Mouse (Mus musculus) T-helper 17 cell (primary cell): ENCODE measurements around the gene Adamts13.

Source experiments
- in situ Hi-C, 2 experiments: fragments of 300-600 bp; cut with MboI, MseI; formaldehyde crosslinking; loops; 1 replicate in 1 of 2; 2 replicates in 1 of 2; pipeline ENCODE4 v1.15.1; 2025; ENCODE audit warnings: high pct_unique_total_duplicates in 2 of 2

The Adamts13 gene

DNA sequence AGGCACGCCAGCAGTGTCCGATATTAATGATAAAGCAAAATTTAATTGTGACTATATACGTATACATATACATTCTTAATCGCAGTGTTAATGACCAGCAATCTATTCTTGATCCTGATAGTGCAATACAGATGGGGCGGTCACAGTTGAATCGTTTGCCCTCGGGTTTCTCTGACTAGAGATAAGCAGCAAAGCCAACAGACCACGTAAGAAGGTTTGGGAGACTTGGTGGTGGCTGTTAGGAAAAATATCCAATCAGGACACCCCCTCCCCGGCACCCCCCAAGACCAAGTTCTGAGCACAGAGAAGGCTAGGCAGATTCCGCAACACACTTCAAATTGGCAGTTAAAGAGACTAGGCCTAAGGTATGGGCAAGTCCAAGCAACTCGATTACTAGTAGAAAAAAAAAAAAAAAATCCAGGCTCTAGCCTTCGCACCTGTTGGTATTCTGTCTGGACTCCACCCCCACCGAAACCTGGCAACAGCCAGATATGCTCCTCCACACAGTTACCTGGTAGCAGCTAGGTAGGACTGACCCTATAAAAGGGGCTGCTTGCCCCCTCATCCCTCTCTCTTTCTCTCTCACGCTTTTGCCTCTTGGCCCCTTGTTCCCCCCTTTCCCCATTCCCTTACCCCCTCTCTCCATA, 8.4 kb upstream of the Adamts13 start:
- in situ Hi-C loops: loop anchor here in 1 of 2 experiments (5.0 kb wide), 1 partner anchor 63 kb away; the partner anchor contains the start of gene Surf6

DNA sequence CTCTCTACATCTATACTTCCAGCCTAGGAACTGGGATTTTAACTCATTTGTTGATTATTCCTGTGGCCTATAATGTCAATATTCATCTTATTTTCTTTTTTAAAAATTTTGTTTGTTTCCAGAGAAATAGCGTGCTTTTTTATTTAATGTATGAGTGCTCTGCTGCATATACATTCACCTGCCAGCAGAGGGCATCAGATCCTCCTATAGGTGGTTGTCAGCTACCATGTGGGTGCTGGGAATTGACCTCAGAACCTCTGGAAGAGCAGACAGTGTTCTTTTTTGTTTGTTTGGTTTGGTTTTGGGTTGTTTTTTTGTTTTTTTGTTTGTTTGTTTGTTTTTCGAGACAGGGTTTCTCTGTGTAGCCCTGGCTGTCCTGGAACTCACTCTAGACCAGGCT, 6.0 kb upstream of the Adamts13 start:
- in situ Hi-C loops: no loop called here

DNA sequence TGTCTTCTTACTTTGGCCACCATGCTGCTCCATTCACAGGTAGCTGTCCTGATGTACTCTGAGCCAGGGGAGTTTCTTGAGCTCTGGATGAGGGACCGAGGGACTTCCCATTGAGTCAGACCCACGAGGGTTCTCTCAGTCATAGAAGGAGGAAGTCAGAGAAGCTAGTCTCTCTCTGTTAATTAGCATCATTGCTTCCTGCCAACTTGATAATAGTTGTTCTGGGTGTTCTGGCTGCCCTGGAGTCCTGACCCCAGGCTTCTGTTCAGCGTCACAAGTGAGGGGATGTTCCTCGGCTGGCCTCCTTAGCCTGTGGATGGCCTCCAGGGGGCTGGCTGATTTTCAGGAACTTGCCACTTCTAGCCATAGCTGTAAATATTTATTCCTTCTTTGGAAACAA, 744 bp downstream of the Adamts13 start:
- in situ Hi-C loops: no loop called here

DNA sequence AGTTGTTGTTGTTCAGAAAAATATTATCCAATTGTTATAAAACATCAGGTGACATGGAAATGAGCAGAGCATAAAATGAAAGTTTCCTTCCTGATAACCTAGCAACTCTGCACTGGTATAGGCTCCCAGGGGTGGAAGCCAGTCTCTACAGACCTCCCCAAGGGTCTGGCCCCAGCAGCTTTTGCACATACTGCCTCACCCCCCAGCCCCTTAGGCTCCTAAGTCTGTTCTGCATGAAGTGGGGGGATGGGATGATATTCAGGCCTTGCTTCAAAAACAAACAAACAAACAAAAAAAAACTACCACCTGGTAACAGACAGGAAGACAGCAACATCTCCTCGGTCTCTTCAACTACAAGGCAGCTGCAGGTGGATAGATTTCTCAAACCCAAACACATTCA, 7.1 kb downstream of the Adamts13 start:
- in situ Hi-C loops: no loop called here

DNA sequence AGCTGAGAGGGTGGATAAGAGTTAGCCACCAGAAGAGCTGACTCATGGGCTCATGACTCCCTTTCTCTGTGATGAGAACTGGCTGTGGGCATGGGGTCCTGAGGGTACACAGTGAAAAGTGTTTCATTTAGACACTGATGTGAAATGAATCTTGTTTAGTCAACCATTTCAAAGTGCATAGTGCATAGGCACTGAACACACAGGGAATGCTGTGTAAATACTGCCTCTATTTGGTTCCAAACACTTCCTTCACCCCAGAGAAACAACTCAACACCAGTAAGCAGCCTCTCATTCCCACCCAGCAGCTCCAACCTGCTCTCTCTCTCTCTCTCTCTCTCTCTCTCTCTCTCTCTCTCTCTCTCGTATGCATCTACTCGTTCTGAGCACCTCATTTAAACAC, 11.0 kb downstream of the Adamts13 start:
- in situ Hi-C loops: no loop called here

DNA sequence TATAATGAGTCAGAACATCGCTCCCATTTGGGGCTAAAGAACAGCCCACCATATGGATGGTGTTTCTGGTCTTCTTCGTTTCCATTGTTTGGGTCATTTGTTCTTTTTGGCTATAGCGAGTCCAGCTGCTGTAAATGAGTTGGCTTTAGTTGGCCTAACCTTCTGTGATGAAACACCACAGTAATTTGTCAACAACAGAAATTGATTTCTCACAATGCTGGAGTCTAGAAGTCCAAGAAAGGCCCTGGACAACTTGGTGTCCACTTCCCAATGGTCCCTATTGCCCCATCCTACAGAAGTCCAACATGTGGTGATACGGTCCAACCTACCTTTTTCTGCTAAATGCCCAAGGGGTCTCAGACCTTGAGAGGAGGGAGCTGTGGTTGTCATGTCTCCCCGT, 11.4 kb downstream of the Adamts13 start:
- in situ Hi-C loops: no loop called here

DNA sequence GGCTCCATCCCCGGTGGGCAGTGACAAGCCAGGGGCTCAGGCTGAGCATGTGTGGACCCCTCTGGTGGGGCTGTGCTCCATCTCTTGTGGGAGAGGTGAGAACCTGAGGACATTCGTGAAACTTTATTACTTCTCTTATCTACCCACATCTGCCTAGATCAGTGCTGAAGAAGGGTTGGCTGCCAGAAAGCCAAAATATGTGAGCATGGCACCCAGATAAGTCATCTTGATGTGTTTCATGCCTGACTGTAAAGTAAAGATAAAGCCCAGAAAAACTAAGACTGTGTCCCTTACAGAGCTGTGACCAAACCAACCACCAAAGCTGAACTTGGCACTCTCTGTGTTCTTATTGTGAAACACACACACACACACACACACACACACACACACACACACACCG, 20.7 kb downstream of the Adamts13 start:
- in situ Hi-C loops: no loop called here

DNA sequence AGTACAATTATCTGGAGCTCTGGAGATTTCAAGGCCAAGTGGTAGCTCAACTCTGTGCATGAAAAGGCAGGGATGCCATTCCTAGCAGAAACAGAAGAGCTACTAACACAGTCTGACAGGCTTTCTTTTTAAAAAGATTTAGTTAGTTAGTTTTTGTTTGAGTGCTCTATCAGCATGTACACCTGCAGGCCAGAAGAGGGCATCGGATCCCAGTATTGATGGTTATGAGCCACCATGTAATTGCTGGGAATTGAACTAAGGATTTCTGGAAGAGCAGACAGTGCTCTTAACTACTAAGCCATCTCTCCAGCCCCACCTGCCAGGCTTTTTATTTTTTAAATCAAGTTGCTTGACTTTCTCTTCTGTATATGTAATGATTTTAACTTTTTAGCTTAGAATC, 24.3 kb downstream of the Adamts13 start:
- in situ Hi-C loops: no loop called here

DNA sequence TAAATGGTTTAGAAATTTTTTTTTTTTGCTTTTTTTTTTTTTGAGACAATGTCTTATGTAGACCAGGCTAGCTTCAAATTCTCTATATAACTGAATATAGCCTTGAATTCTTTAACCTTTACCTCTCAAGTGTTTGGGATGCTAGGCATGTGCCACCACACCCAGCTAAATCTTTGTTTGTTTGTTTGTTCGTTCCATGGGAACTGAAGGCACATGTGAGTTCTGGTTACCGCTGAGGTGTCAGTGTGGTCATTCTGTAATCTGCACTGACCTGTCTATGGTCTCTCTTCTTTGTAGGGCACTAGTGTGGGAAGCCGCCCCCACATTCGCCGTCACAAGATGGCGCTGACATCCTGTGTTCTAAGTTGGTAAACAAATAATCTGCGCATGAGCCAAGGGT, 24.8 kb downstream of the Adamts13 start:
- in situ Hi-C loops: no loop called here

DNA sequence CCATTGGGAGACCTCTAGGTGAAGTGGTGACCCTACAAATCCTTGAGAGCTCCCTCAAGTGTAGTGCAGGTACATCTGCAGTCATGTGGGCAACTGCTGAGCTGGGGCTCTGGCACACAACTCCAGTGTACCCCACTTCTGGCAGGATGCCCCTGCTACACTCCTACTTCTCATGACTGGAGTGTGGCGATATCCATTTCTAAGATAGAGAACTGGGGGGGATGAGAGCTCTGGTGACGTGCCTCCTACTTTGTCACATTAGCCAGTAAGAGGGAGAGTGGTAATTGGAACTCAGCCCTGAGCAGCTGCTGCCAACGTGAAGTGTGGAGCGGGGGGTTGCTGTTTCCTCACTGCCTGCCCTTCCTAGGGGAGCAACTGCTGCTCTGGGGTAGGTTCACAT, 33.0 kb downstream of the Adamts13 start:
- in situ Hi-C loops: loop anchor here in 1 of 2 experiments (5.0 kb wide), 1 partner anchor 49 kb away; no protein-coding TSS in a partner anchor

DNA sequence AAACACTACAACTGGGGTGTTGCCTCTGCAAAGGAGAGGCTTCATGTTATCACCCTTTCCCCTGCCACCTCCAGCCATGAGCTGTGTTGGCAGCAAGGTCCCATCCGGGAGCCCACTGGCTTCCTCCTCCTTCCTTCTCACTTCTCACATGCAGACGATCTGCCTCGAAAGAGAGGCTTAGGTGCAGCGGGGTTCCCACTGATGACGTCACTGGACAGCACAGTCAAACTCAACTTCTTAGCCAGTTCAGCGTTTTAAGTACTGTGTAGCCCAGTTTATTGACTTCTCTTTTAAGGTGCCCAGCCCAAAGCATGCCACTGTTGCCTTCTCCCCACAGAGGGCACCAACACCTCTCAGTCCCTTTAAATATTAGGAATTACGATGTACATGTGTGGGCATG, 34.5 kb downstream of the Adamts13 start:
- in situ Hi-C loops: loop anchor here in 1 of 2 experiments (5.0 kb wide), 1 partner anchor 50 kb away; no protein-coding TSS in a partner anchor

DNA sequence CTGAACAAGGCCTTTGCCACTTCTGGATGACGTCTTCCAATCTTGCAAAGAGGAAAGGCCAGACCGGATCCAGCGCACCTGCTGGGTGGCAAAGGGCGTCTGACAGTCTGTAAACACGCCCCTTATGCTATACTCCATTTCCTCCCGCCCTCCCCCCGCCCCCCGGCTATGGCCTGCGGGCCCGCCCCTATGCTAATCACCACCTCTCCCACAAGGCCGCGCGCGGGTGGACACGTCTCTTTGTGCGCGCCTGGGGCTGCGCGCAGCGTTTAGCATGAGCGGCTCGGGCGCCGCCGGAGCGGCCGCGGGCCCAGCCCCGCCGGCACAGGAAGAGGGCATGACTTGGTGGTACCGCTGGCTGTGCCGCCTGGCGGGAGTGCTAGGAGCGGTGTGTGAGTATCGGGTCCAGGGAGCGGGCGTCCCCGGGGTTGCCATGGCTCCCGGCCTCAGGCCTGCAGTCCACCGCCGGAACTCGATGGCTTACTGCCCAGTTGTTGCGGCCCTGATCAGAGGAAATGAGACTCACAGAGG, 36.6 kb downstream of the Adamts13 start, which contains the start of gene Cacfd1:
Gene Cacfd1, plus strand, starts transcription at position 213 of the 531 bp plus-strand sequence.
- in situ Hi-C loops: loop anchor here (5.0 kb wide), 2 partner anchors 52 to 77 kb away; partner anchors contain the start of genes Stkld1 (in 1 of the 2) and Surf4 (in 1 of the 2)

DNA sequence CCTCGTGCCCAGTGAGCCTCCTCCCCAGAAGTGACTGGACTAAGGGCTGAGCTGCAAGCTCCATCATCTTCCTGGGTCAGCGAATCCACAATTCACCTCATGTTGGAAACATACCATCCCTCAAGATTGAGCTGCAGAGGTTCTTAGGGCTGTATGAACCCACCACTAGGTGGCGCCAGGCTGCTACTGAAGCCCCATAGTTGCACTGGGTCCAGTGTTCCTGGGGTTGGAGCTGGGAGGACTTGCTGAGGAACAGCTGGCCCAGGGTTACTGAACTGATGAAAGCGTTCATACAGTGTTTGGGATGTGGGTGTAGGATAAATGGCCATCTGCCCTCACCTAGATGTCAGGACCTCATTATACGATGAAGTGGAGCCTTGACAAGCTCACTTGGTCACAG, 44.6 kb downstream of the Adamts13 start:
- in situ Hi-C loops: no loop called here

DNA sequence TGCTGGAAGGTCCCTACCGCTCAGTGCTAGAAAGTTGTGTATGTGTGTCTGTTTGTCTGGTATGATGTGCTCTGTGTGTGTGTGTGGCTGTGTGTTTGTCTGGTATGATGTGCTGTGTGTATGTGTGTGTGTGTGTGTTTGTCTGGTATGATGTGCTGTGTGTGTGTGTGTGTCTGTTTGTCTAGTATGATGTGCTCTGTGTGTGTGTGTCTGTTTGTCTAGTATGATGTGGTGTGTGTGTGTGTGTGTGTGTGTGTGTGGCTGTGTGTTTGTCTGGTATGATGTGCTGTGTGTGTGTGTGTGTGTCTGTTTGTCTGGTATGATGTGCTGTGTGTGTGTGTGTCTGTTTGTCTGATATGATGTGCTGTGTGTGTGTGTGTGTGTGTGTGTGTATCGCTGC, 46.3 kb downstream of the Adamts13 start:
- in situ Hi-C loops: no loop called here

DNA sequence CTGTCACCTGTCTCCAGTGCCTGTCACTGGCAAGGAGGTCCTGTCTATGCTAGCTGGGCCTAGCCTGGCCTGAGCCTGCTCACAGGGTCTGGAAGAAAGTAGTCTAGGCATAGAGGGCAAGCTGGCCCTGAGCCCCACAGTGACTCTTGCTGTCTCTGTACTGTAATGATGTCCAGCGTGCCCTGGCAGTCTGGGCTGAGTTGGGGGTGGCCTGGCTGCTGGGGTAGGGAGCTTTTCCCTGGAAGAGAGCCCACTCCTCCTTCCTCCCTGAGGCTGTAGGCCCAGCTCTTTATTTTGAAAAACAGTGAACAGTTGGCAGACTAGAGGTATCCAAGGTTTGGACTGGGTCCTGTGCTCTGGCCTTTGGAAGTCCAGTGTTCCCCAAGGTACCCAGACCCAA, 47.9 kb downstream of the Adamts13 start:
- in situ Hi-C loops: loop anchor here in 1 of 2 experiments (5.0 kb wide), 2 partner anchors 104 to 1659 kb away; partner anchors contain the start of genes Surf1 and Surf2

DNA sequence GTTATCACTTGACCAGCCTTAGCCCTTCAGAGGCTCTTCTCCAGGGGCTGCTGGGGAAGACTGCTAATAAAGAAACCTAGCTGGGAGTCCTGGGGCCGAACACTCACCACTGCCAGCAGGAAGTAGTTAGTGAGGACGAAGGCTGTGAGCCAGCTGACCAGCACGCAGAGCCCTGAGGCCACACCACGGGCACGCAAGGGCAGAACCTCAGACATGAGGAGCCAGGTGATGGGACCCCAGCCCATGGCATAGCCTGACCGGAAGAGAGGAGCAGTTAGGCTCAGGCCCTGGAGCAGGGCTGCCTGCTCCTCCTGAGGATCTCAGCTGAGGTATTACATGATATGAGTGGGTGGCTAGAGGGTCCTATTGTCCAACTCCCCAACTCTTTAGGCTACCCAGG, 49.4 kb downstream of the Adamts13 start:
- in situ Hi-C loops: loop anchor here in 1 of 2 experiments (5.0 kb wide), 2 partner anchors 105 to 1660 kb away; partner anchors contain the start of genes Surf1 and Surf2

DNA sequence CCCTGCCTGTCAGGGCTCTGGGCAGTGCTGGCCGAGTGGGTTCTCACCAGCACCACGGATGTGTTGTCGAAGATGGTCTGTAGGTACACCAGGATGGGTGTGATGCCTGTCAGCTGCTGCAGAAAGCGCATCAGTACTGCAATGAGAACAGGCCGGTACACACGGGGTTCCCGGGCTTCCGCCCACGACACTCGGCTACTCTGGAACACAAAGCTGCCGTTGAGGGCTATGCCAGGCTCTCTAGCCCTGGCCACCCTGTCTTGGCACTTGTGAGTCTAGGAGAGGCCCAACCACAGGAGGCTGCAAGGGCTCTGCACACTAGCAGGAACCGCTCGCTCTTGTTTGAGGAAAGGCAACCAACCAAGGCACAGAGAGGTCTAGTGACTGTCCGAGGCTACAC, 50.9 kb downstream of the Adamts13 start:
- in situ Hi-C loops: loop anchor here in 1 of 2 experiments (5.0 kb wide), 2 partner anchors 107 to 1662 kb away; partner anchors contain the start of genes Surf1 and Surf2

DNA sequence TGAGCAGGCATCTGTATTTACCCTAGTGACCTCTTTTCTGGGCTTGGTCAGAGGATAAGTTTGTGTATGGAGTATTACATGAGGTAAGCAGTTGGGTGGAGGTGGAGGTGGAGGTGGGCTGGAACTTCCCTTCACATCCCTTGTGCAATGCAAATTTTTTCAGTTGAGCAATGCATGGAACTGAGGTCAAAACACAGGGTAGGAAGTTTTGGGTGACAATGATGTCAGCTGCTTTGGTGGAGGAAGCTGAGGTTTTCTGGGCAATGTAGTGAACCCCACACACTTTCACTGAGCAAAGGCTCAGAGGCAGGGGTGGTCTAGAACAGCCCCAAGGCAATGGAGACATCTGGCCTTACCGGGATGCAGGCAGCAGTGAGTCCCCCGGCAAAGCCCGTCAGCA, 52.3 kb downstream of the Adamts13 start:
- in situ Hi-C loops: no loop called here

DNA sequence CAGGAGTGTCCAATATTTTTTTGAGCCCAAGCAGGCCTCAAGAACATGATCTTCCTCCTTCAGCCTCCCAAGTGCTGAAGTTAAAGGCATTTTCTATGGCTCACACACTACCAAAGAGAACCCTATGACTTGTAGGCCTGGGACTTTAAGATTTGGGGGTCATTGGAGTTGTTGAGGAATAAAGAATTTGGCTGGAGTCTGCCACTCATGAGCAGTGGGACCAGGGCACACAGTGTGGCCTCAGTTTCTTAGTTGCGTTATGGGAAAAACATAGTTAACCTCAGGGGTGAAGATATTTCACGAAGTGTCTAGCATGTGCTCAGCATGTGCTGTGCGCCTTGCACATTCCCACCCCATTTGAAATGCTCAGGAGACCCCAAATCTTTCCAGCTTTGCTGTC, 53.1 kb downstream of the Adamts13 start:
- in situ Hi-C loops: no loop called here

DNA sequence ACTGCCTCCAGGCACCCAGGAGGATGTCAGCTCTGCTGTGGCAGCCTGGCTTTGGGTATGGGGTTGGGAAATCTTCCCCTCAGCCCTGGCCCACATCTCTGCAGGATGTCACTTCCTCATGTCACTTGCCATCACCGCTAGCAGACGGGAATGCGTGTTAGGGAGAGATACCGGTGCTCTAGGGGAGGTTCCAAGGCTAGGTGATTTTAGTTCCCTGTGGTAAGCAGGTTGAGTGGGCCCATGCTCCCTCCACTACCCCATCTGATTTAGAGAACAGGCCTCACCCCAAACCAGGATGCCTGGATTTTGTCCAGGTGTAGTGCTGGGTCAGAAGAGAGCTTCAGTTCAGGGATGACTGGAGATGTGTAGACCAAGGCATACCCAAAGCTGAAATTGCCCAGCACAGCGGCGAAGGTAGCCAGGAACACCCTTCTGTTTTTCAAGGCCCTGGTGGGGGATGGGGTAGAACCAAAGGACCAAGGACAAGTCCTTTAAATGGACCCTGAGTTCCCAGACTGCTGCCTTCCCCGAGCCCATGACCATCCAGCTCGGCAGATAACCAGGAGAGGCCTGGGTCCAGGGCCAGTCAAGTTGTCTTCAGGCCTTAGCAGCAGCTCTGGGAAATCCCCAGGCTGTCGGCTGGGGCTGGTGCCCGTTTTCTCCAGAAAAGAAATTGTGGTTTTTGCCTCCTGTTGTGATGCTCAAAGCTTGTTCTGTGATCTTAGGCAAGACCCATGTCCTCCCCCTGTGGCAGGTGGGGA, 53.8 kb downstream of the Adamts13 start:
- in situ Hi-C loops: no loop called here

DNA sequence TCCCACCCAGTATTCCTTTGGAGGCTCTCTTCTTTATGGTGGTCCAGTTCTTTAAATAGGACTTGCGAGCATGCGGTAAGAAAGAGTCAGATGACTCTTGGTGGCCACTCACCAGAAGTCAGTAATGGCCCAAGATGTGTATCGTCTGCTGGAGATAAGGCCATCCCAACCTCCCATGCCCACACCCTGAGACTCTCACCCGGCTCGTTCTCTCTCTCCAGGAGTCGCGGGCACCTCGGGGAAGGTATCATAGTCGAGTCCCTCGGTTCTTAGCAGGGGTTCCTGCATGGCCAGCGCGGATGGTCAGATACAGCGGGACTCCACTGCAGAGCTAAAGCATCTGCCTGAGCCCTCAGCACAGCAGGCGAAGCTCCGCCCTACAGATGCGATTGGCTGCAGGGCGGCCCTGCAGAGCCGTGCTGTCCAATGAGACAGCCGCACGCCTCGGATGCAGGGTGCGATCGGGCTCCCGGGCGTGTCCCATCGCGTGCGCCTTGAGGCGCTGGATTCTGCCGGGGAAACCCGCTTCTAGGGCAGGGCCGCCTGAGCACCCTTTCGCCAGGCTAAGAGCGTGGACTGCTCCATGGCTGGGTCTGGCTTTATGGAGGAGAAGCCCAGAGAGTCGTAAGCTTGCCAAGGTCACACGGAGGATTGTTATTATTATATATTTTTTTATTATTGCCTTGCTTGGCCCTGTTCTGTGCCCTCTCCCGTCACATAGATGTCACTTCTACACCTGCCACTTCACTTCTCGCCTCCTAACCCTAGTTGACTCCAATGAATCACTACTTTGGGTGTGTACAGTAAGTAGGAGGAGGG, 54.6 kb downstream of the Adamts13 start, which contains the start of gene Slc2a6:
Gene Slc2a6, minus strand, starts transcription at position 381 of the 819 bp plus-strand sequence.
- in situ Hi-C loops: no loop called here
